Comparison of ENCODE assay signal across 8 mouse cellular contexts in the genomic region with DNA sequence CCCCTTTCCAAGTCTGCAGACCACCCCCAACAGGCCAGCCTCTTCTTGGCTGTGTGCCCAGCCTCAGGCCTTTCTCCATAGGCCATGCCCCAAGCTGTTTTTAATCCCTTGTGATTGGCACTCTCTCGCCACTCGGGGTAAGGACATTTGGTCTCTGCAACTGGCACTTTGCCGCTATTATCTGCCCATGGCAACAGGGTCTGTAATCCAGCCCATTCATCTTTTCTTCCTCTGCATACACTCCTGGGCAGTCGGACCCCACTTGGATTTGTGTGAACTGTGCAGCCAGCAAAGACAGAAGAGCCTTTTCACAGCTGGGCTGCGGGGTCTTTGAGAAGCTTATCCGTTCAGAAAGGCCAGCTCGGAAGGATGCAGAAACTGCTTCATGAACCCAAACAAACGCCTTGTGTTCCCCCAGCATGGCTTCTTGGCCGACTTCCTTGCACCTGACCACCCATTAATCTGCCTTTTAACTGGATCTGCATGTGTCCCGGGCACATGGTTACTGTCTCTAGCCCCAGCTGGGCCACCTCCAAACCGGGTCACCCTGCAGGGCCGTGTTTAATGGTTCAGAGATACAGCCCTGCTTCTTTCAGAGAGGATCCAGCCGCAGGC.
A peak's percentile ranks its signal among the peaks of the same experiment; 100 is the strongest.
DNase-seq lines count a peak whose midpoint lies in the region; ATAC-seq and TF ChIP-seq lines count a peak whose summit lies in the region.

No protein-coding gene starts in this region.

- no peaks in the 10 kb centered on the region for H3K36me3 ChIP-seq in forebrain, embryonic 10.5 days (replicated peaks)
- no peaks in the 10 kb centered on the region for H3K36me3 ChIP-seq in midbrain, postnatal 0 days (ENCODE audit: insufficient read depth, low read length)

- H3K9me3 ChIP-seq in forebrain, embryonic 10.5 days = no peaks in the 10 kb centered on the region
- no peaks in the 10 kb centered on the region for H3K9me3 ChIP-seq in midbrain, postnatal 0 days (ENCODE audit: low read length)

- TF ChIP-seq CTCF in midbrain, postnatal 0 days (IDR thresholded peaks at IDR 0.05) = no peak

- peak overlapping the region; percentile 56 for H3K27ac ChIP-seq in forebrain, embryonic 10.5 days
- peak overlapping the region; percentile 67 for H3K27ac ChIP-seq in midbrain, postnatal 0 days (ENCODE audit: low read depth, low read length)

- DNase-seq in gastrocnemius, adult 18-20 months (ENCODE audit: low spot score) = peak; percentile 4
- no peak for DNase-seq in gastrocnemius, adult 8-10 months (ENCODE audit: low spot score in 2 of 2)
- DNase-seq in Muller cell, postnatal 12 days (ENCODE audit: inconsistent ontology term) = peak; percentile 59
- peak; percentile 78 for DNase-seq in forebrain, embryonic 10.5 days (ENCODE audit: extremely low spot score, low spot score)
- peak; percentile 16 to 40 for DNase-seq in layer of hippocampus, adult 18-20 months (ENCODE audit: low spot score in 2 of 2)
- DNase-seq in midbrain, postnatal 0 days (ENCODE audit: low spot score) = peak; percentile 93
- no peak for DNase-seq in adrenal gland, adult 8-10 months

- no peak overlapping the region for H3K4me2 ChIP-seq in midbrain, postnatal 0 days (ENCODE audit: low read depth, low read length, poor library complexity, severe bottlenecking)

- H3K9ac ChIP-seq in midbrain, postnatal 0 days (replicated peaks; ENCODE audit: low read length, poor library complexity, severe bottlenecking) = no peak overlapping the region

- WGBS in forebrain, embryonic 10.5 days = 13% methylated on average over 13 of the region's 13 CpGs
- 7% methylated on average over 13 of the region's 13 CpGs for WGBS in midbrain, postnatal 0 days

- H3K4me1 ChIP-seq in forebrain, embryonic 10.5 days = peaks cover 48% of the 10 kb centered on the region
- peaks cover 8% of the 10 kb centered on the region; the same call in 1 of the 2 replicates for H3K4me1 ChIP-seq in midbrain, postnatal 0 days (ENCODE audit: insufficient read depth, low read length)

- peak; percentile 86 for ATAC-seq in midbrain, postnatal 0 days (ENCODE audit: low FRiP score)
- ATAC-seq in megakaryocyte, adult 5-6 weeks (ENCODE audit: poor library complexity, severe bottlenecking) = no peak

- peaks cover 90% of the 10 kb centered on the region for H3K27me3 ChIP-seq in forebrain, embryonic 10.5 days (ENCODE audit: poor library complexity, severe bottlenecking)
- H3K27me3 ChIP-seq in midbrain, postnatal 0 days (ENCODE audit: insufficient read depth, low read length) = no peaks in the 10 kb centered on the region

- peak overlapping the region; percentile 14; the same call in 1 of the 2 replicates for H3K4me3 ChIP-seq in forebrain, embryonic 10.5 days
- H3K4me3 ChIP-seq in midbrain, postnatal 0 days (ENCODE audit: low read depth, low read length) = no peak overlapping the region

Comparison
In these comparisons a context has a peak if more than half of its experiments do, and no peak if none do; other contexts are left out.
1. DNase-seq: peak in gastrocnemius, adult 18-20 months (single experiment), Muller cell, postnatal 12 days (single experiment), forebrain, embryonic 10.5 days (single experiment), layer of hippocampus, adult 18-20 months (2 of 2) and midbrain, postnatal 0 days (single experiment); none in gastrocnemius, adult 8-10 months (0 of 2) and adrenal gland, adult 8-10 months (single experiment).